8 mouse cellular contexts compared by ENCODE assay signal in the genomic region with DNA sequence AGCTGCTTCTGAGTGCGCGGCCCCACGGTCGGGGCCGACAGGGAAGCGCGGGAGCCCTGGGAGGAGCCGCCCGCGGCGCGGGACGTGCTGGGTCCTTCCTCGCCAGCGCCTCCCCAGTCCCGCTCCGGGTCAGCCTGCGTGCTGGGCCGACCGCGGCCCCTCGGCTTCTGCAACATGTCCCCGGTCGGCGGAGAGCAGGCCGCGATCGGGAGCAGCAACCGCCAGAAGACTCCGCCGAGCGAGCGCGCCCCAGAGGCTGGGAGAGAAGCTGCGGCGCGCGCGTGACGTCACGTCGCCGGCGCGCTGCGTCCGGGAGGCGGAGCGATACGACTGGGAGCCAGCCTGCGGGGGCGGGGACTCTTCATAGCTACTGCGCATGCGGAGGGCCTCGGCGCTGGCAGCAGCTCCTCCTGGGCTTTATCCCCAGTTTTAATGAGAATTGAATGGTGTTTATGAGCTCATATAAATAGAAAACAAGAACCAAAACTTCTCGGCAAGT. TPM values are rescaled to one million over a fixed set of nuclear protein-coding genes. Genes with fewer than 3 reads are reported as not detected.
DNase-seq lines count a peak whose midpoint lies in the region; ATAC-seq and TF ChIP-seq lines count a peak whose summit lies in the region.

A gene (minus strand): TSS at position 255 of the 499 bp plus-strand sequence.

- peak; percentile 90 to 93 for DNase-seq in CD8-positive naive resting alpha-beta T cell, adult 2 months (ENCODE audit: low read depth in 2 of 2, low spot score in 2 of 2)
- DNase-seq in c-Kit-positive CD71-negative TER-119-negative erythroid progenitor cells, embryonic 14.5 days (ENCODE audit: low read depth), result peak; percentile 84
- DNase-seq in forebrain, embryonic 10.5 days (ENCODE audit: extremely low spot score, low spot score), result peak; percentile 93
- DNase-seq in kidney, postnatal 25 days, result peak; percentile 97
- peak; percentile 80 to 83 (median 82) for DNase-seq in liver, embryonic 14.5 days (ENCODE audit: low read depth in 3 of 3, low spot score in 3 of 3)
- peak; percentile 98 for DNase-seq in neural tube, embryonic 11.5 days (ENCODE audit: low spot score)
- peak; percentile 96 for DNase-seq in stomach, postnatal 0 days (ENCODE audit: low spot score)

- H3K9ac ChIP-seq in heart, embryonic 15.5 days, result peak within 1 kb of the TSS; percentile 97
- H3K9ac ChIP-seq in liver, embryonic 14.5 days (replicated peaks), result peak within 1 kb of the TSS; percentile 96
- H3K9ac ChIP-seq in neural tube, embryonic 11.5 days (ENCODE audit: low read length), result peak within 1 kb of the TSS; percentile 84
- H3K9ac ChIP-seq in stomach, postnatal 0 days (ENCODE audit: low read length), result peak within 1 kb of the TSS; percentile 96

- WGBS in forebrain, embryonic 10.5 days, result under 1% methylated on average over 57 of the region's 57 CpGs
- WGBS in heart, embryonic 15.5 days, result under 1% methylated on average over 54 of the region's 57 CpGs
- under 1% methylated on average over 47 of the region's 57 CpGs for WGBS in liver, embryonic 14.5 days (ENCODE audit: insufficient replicate concordance)
- under 1% methylated on average over 43 of the region's 57 CpGs for WGBS in neural tube, embryonic 11.5 days
- under 1% methylated on average over 46 of the region's 57 CpGs for WGBS in stomach, postnatal 0 days

- no peaks in the 10 kb centered on the region for H3K9me3 ChIP-seq in forebrain, embryonic 10.5 days
- no peaks in the 10 kb centered on the region for H3K9me3 ChIP-seq in heart, embryonic 15.5 days (replicated peaks)
- no peaks in the 10 kb centered on the region for H3K9me3 ChIP-seq in liver, embryonic 14.5 days (ENCODE audit: control insufficient read depth, low read length)
- H3K9me3 ChIP-seq in neural tube, embryonic 11.5 days (ENCODE audit: control insufficient read depth, low read length), result no peaks in the 10 kb centered on the region
- H3K9me3 ChIP-seq in stomach, postnatal 0 days (ENCODE audit: control insufficient read depth, low read length), result no peaks in the 10 kb centered on the region

- H3K4me1 ChIP-seq in forebrain, embryonic 10.5 days, result peaks cover 32% of the 10 kb centered on the region
- H3K4me1 ChIP-seq in heart, embryonic 15.5 days (replicated peaks), result peaks cover 15% of the 10 kb centered on the region
- H3K4me1 ChIP-seq in liver, embryonic 14.5 days (replicated peaks; ENCODE audit: control insufficient read depth in 2 of 2, insufficient read depth in 2 of 2, low read length in 1 of 2), result peaks cover 9 to 12% of the 10 kb centered on the region in 2 experiments
- H3K4me1 ChIP-seq in neural tube, embryonic 11.5 days (ENCODE audit: control insufficient read depth, insufficient read depth, low read length), result peaks cover 16% of the 10 kb centered on the region
- H3K4me1 ChIP-seq in stomach, postnatal 0 days (replicated peaks; ENCODE audit: control insufficient read depth, insufficient read depth), result no peaks in the 10 kb centered on the region

- H3K36me3 ChIP-seq in forebrain, embryonic 10.5 days (replicated peaks), result peaks cover 20% of the 10 kb centered on the region
- H3K36me3 ChIP-seq in heart, embryonic 15.5 days, result no peaks in the 10 kb centered on the region
- H3K36me3 ChIP-seq in liver, embryonic 14.5 days (replicated peaks; ENCODE audit: control insufficient read depth, insufficient read depth, low read depth), result no peaks in the 10 kb centered on the region
- H3K36me3 ChIP-seq in neural tube, embryonic 11.5 days (ENCODE audit: control insufficient read depth, insufficient read depth, low read length), result no peaks in the 10 kb centered on the region
- no peaks in the 10 kb centered on the region for H3K36me3 ChIP-seq in stomach, postnatal 0 days (ENCODE audit: control insufficient read depth, insufficient read depth, low read length)

- H3K27me3 ChIP-seq in forebrain, embryonic 10.5 days (ENCODE audit: poor library complexity, severe bottlenecking), result no peaks in the 10 kb centered on the region
- no peaks in the 10 kb centered on the region for H3K27me3 ChIP-seq in heart, embryonic 15.5 days
- no peaks in the 10 kb centered on the region for H3K27me3 ChIP-seq in liver, embryonic 14.5 days (ENCODE audit: control insufficient read depth, insufficient read depth, low read length)
- no peaks in the 10 kb centered on the region for H3K27me3 ChIP-seq in neural tube, embryonic 11.5 days (ENCODE audit: control insufficient read depth, insufficient read depth, low read length)
- no peaks in the 10 kb centered on the region for H3K27me3 ChIP-seq in stomach, postnatal 0 days (ENCODE audit: control insufficient read depth, insufficient read depth, low read length)

- peak; percentile 96 for ATAC-seq in heart, embryonic 15.5 days (replicated peaks; ENCODE audit: insufficient number of reproducible peaks, insufficient read depth, low FRiP score, low read depth)
- ATAC-seq in liver, embryonic 14.5 days (ENCODE audit: insufficient read depth), result peak; percentile 95
- ATAC-seq in neural tube, embryonic 11.5 days (ENCODE audit: insufficient read depth, low FRiP score, low TSS enrichment), result peak; percentile 87
- peak; percentile 98 for ATAC-seq in stomach, postnatal 0 days (ENCODE audit: low FRiP score, low TSS enrichment)

- peak; percentile 21; the same call in 1 of the 2 replicates for TF ChIP-seq CTCF in liver, embryonic 14.5 days (IDR thresholded peaks at IDR 0.05; ENCODE audit: low read depth)
- TF ChIP-seq CTCF in stomach, postnatal 0 days (IDR thresholded peaks at IDR 0.05; ENCODE audit: low read depth), result peak; percentile 56

- peak within 1 kb of the TSS; percentile 88 for H3K4me2 ChIP-seq in heart, embryonic 15.5 days
- peak within 1 kb of the TSS; percentile 80 for H3K4me2 ChIP-seq in liver, embryonic 14.5 days (ENCODE audit: low read depth)
- peak within 1 kb of the TSS; percentile 80 for H3K4me2 ChIP-seq in neural tube, embryonic 11.5 days (ENCODE audit: low read depth)
- H3K4me2 ChIP-seq in stomach, postnatal 0 days (replicated peaks; ENCODE audit: low read depth), result peak within 1 kb of the TSS; percentile 59

- H3K27ac ChIP-seq in forebrain, embryonic 10.5 days, result peak within 1 kb of the TSS; percentile 98
- peak within 1 kb of the TSS; percentile 96 for H3K27ac ChIP-seq in heart, embryonic 15.5 days
- peak within 1 kb of the TSS; percentile 70 for H3K27ac ChIP-seq in liver, embryonic 14.5 days
- H3K27ac ChIP-seq in neural tube, embryonic 11.5 days (ENCODE audit: low read depth, low read length), result peak within 1 kb of the TSS; percentile 89
- peak within 1 kb of the TSS; percentile 98 for H3K27ac ChIP-seq in stomach, postnatal 0 days (replicated peaks)

- peak within 1 kb of the TSS; percentile 92 for H3K4me3 ChIP-seq in forebrain, embryonic 10.5 days
- H3K4me3 ChIP-seq in heart, embryonic 15.5 days, result peak within 1 kb of the TSS; percentile 98
- H3K4me3 ChIP-seq in liver, embryonic 14.5 days (ENCODE audit: insufficient read depth in 1 of 2, low read depth in 2 of 2, low read length in 2 of 2), result peak within 1 kb of the TSS; percentile 86 to 97
- peak within 1 kb of the TSS; percentile 81 for H3K4me3 ChIP-seq in neural tube, embryonic 11.5 days (ENCODE audit: low read depth, low read length)
- H3K4me3 ChIP-seq in stomach, postnatal 0 days (ENCODE audit: low read depth, low read length), result peak within 1 kb of the TSS; percentile 97

- TF ChIP-seq EP300 in liver, embryonic 14.5 days (IDR thresholded peaks at IDR 0.05; ENCODE audit: low read depth), result no peak
- TF ChIP-seq EP300 in stomach, postnatal 0 days (optimal IDR thresholded peaks at IDR 0.05), result no peak

RNA-seq across cellular contexts. Expression of the gene that starts here (rescaled TPM):
- 10.5 TPM in 2 replicates for polyA plus RNA-seq in forebrain, embryonic 10.5 days (2016; fragmentation: Nextera tagmentation; extraction: Ambion mirVana)
- polyA plus RNA-seq in heart, embryonic 15.5 days (2015; fragmentation: Nextera tagmentation; extraction: Ambion mirVana), result 7.4 and 8.3 TPM in 2 replicates
- 2.6 and 3.0 TPM in 2 replicates for polyA plus RNA-seq in liver, embryonic 14.5 days (2012; rRNA removed)
- 5.1 and 5.3 TPM in 2 replicates for polyA plus RNA-seq in liver, embryonic 14.5 days (2014; fragmentation: Nextera tagmentation; extraction: Ambion mirVana)
- 13.1 and 14.2 TPM in 2 replicates for polyA plus RNA-seq in neural tube, embryonic 11.5 days (2014; fragmentation: Nextera tagmentation; extraction: Ambion mirVana)
- polyA plus RNA-seq in stomach, postnatal 0 days (2015; fragmentation: Nextera tagmentation; extraction: Ambion mirVana), result 8.4 TPM in 2 replicates

Comparison
In these comparisons a context has a peak if more than half of its experiments do, and no peak if none do; other contexts are left out.
1. Peak in every context shown above with its lines: DNase-seq, ATAC-seq, H3K4me3 ChIP-seq and H3K27ac ChIP-seq.